Mouse (Mus musculus) right cerebral cortex, postnatal 36 days (tissue): ENCODE measurements around the gene Tbpl1.

Source experiments
- DNase-seq, 2 experiments: peaks; one replicate each; pipeline ENCODE4 v3.0.0; 2022; ENCODE audit warnings: low spot score in 2 of 2, mixed read lengths in 1 of 2

The Tbpl1 gene

GRCm38 (mm10) chr10:22731272-22732093, at the start of gene Tbpl1:
Gene Tbpl1, minus strand, starts transcription at chr10:22731938.
- peak; percentile 93 to 95 for DNase-seq

GRCm38 (mm10) chr10:22781466-22781865, 49.7 kb upstream of the Tbpl1 start:
- DNase-seq, result no peak

DNA sequence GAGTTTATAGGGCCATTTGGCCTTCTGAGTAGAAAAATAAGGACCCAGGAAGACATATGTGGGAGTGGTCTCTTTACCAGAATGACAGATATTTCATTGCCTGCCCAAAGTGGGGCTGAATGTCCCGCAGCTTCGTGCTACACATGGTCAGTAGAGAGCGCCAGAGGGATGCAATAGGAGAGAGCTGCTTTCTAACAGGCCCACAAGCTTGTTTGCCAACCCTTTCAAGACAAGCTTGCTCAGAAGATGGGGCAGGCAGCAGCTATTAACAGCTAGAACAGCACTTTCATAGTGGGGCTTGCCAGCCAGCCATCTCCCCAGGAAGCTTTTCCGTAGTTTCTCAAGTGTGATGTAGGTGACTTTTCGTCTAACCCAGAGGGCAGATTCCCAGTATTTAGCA, 46.2 kb upstream of the Tbpl1 start:
- DNase-seq, result no peak

- no peak for DNase-seq
Observed at GRCm38 (mm10) chr10:22776007-22776698, 44.4 kb upstream of the Tbpl1 start.

DNA sequence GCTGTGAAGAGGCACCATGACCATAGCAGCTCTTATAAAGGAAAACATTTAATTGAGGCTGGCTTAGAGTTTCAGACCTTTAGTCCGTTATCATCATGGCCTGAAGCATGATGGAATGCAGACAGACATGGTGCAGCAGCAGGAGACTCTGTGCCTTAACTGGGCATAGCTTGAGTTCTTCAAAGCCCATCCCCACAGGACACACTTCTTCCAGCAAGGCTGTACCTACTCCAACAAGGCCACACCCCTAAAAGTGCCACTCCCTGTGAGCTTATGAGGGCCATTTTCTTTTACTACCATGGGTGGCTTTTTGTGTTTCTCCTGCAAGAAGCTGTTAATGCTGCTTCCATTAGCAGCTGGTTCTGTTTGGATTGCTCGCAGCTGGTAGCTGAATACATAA, 43.7 kb upstream of the Tbpl1 start:
- no peak for DNase-seq

DNA sequence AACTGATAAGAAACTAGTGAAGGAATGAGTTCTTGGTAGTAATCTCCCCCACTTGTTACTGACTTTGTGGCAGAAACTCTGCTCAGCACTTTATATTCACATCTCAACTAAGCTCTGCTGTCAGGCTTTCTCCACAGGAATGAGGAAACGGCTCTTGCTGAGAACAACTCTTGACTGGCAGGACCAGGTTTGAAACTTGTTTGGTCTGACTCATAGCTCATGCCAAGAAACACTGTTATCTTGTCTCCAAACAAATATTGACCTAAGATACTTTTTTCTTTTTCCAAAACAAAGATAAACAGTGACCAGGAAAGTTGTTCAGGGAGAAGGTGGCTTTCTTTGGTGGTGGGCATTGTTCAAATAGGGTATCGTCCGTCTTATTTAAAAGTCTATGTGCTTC, 42.9 kb upstream of the Tbpl1 start:
- DNase-seq, result no peak

GRCm38 (mm10) chr10:22754240-22754639, 22.5 kb upstream of the Tbpl1 start:
- no peak for DNase-seq

GRCm38 (mm10) chr10:22751175-22751682, 19.5 kb upstream of the Tbpl1 start:
- DNase-seq, result no peak

- no peak for DNase-seq
Observed at GRCm38 (mm10) chr10:22746334-22747322, 14.9 kb upstream of the Tbpl1 start.

DNA sequence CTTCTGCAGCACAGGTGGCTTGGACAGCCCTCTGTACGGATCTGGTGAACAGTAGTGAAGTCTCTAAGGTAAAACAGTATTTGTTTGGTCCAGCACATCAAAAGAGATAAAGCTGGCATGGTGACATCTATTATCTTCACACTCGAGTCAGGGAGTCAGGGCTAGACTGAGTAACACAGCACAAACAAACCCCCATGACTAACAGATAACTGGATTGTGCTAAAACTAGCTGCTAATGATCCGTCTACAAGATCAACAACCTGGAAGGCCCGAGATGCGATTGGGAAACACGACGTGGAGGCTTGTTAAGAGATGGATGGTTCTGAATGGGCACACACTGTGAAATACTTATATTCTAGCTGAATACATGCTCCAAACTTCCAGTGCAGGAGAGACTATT, 14.2 kb upstream of the Tbpl1 start:
- no peak for DNase-seq

DNA sequence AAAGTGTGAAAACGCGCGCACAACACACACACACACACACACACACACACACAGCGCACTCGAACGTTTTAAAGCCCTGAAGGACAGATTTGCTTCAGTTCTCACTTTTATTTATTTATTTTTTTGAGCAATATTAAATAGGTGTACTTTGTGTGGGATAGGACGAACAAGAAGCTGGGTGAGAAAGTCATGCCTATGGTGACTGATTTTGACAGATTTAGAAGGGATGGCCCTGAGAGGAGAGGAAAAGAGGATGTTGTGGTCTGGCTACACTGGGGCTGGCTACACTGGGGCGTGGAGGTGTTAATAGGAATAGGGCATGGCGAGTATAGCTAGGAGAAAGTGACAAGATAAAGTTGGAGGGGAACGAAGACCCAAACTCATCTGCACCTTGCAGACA, 443 bp upstream of the Tbpl1 start:
- DNase-seq, result no peak

DNA sequence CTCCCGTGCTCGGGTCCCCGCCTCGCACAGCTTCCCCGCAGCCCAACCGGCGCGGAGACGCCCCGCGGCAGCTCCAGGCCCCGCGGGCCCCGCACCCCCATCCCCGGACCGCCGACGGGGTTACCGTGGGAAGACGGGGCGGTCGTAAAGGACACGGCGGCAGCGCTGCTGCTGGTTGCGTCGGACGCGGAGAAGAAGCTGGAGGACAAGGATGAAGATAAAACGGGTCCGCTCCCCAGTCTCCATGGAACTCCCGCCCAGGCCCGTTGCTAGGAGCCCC, 806 bp downstream of the Tbpl1 start:
- no peak for DNase-seq

GRCm38 (mm10) chr10:22730266-22730991, 1.3 kb downstream of the Tbpl1 start:
- DNase-seq, result peak in 1 of 2 experiments; percentile 29

GRCm38 (mm10) chr10:22728257-22728656, 3.5 kb downstream of the Tbpl1 start:
- DNase-seq, result no peak

- no peak for DNase-seq
Observed at GRCm38 (mm10) chr10:22726295-22726694, 5.4 kb downstream of the Tbpl1 start.

DNA sequence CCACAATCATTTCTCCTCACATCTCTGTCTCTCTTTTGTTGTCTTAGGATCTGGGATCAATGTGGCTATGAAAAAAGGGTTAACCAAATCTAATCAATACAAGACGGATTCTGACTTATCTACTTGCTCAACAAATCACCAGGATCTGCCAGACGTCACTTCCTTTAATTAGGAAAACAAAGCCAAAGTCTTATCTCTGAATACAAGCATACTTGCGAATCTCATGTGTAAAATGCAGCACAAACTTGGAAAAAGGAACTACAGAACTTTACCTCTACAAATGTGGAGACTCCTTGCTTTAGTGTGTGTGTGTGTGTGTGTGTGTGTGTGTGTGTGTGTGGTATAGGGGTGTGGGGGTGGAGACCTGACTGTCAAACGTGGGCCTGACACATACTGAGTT, 6.6 kb downstream of the Tbpl1 start:
- no peak for DNase-seq

DNA sequence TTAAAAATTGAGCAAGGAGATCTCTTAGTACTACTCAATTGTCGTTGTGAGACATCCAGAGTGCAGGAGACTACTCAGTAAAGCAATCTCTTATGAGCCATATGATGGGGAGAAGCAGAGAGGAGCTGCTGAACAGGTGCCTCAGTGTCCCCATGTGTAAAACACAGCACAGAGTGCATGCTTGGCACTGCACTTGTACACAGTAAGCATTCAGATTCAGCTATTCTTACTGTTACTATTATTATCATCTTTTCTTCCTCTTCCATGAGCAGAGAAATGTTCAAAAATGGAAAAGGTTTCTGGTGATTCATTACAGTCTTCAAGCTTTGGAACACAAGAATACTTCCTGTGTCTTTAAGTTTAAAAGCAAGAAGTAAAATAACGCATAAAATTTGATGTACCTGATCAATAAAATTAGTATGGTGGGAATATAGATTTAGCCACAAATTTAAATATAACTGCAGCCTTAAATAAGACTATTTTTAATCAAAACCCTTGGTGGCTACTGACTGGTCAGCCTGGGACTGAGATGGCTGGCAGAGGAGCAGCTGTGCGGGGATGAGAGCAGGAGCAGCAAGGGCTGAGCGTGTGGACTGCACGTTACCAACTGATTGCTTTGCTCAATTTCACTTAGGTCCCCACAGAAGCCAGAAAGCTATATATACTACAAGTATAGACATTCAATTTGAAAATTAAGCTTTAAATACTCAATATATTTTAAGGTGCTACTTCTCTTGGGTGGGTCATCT, 10.8 kb downstream of the Tbpl1 start:
- no peak for DNase-seq

DNA sequence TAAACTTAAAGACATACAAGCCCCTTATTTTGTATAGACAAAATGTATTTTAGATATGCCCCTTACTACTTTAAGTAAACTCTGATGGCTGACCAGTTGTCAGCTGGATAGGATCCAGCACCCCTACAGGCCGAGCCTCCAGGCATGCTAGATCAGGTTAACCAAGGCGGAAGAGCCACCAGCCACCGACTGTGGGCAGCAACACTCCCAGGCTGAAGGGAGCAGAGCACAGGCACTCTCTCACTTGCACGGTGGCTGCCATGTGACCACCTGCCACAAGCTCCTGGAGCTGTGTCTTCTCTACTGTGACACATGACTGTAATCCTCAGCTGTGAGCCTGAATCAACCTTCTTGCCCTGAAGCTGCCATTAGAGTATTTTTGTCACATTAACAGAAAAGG, 13.3 kb downstream of the Tbpl1 start:
- DNase-seq, result no peak

GRCm38 (mm10) chr10:22714520-22714919, 17.2 kb downstream of the Tbpl1 start:
- peak in 1 of 2 experiments; percentile 49 for DNase-seq

- no peak for DNase-seq
Observed at GRCm38 (mm10) chr10:22712955-22713354, 18.8 kb downstream of the Tbpl1 start.
